Mouse (Mus musculus): ENCODE data around the gene Nxn. TPM values are rescaled to one million over a fixed set of nuclear protein-coding genes. Genes with fewer than 3 reads are reported as not detected.

The Nxn gene
- polyA plus RNA-seq, 1 experiment from 2014 or later, result 2.6 TPM

GRCm38 (mm10) chr11:76239750-76240149 is 159.2 kb downstream of the Nxn start:
- WGBS (ENCODE audit: insufficient replicate concordance), result 77% methylated on average over 2 of the region's 2 CpGs
- H3K4me1 ChIP-seq (ENCODE audit: control insufficient read depth, low read depth, low read length), result peaks cover 10% of the 10 kb centered on the region
- H3K36me3 ChIP-seq (ENCODE audit: control insufficient read depth, insufficient read depth), result peaks cover 4% of the 10 kb centered on the region
- no peaks in the 10 kb centered on the region for H3K9me3 ChIP-seq (replicated peaks; ENCODE audit: control insufficient read depth, low read length)
- H3K4me2 ChIP-seq (ENCODE audit: low read depth, low read length), result no peak overlapping the region
- H3K27ac ChIP-seq (ENCODE audit: low read length), result no peak overlapping the region
- no peak overlapping the region for H3K4me3 ChIP-seq (ENCODE audit: low read depth, low read length)
- ATAC-seq (ENCODE audit: low read depth), result no peak
- no peak overlapping the region for H3K9ac ChIP-seq (ENCODE audit: low read depth, low read length)
- no peaks in the 10 kb centered on the region for H3K27me3 ChIP-seq (ENCODE audit: control insufficient read depth, insufficient read depth, low read depth, low read length)

- 84% methylated on average over 3 of the region's 3 CpGs for WGBS (ENCODE audit: insufficient replicate concordance)
- Histone ChIP-seq H3K27ac (ENCODE audit: low read length) (no peak overlapping the region), H3K4me3 (ENCODE audit: low read depth, low read length) (no peak overlapping the region), H3K9ac (ENCODE audit: low read depth, low read length) (no peak overlapping the region), H3K9me3 (replicated peaks; ENCODE audit: control insufficient read depth, low read length) (no peaks in the 10 kb centered on the region), H3K4me1 (ENCODE audit: control insufficient read depth, low read depth, low read length) (no peaks in the 10 kb centered on the region), H3K4me2 (ENCODE audit: low read depth, low read length) (no peak overlapping the region), H3K27me3 (ENCODE audit: control insufficient read depth, insufficient read depth, low read depth, low read length) (no peaks in the 10 kb centered on the region), H3K36me3 (ENCODE audit: control insufficient read depth, insufficient read depth) (peaks cover 11% of the 10 kb centered on the region)
- no peak for ATAC-seq (ENCODE audit: low read depth)
Measured at GRCm38 (mm10) chr11:76236136-76236535, 162.8 kb downstream of the Nxn start.

DNA sequence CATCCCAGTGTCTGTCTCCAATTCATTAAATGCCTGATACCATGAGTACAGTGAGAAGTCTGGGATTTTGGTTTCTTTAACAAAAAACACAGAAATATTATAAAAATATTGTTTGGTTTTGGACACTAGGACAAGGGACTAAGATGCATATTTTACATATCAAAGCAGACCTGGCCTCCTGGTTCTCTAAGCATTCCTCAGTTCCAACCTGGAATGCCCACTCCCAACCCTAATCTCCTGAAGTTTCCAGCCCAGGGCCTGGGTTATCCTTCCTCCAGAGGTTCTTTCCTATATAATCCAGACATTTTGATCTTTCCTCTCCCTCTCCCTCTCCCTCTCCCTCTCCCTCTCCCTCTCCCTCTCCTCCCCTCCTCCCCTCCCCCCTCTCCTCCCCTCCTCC is 173.9 kb downstream of the Nxn start:
- H3K4me3 ChIP-seq (ENCODE audit: low read depth, low read length), result no peak overlapping the region
- H3K4me2 ChIP-seq (ENCODE audit: low read depth, low read length), result no peak overlapping the region
- no peak overlapping the region for H3K27ac ChIP-seq (ENCODE audit: low read length)
- H3K36me3 ChIP-seq (ENCODE audit: control insufficient read depth, insufficient read depth), result peaks cover 5% of the 10 kb centered on the region
- no peak for ATAC-seq (ENCODE audit: low read depth)
- H3K27me3 ChIP-seq (ENCODE audit: control insufficient read depth, insufficient read depth, low read depth, low read length), result no peaks in the 10 kb centered on the region
- no peaks in the 10 kb centered on the region for H3K9me3 ChIP-seq (replicated peaks; ENCODE audit: control insufficient read depth, low read length)
- no peak overlapping the region for H3K9ac ChIP-seq (ENCODE audit: low read depth, low read length)
- H3K4me1 ChIP-seq (ENCODE audit: control insufficient read depth, low read depth, low read length), result no peaks in the 10 kb centered on the region

DNA sequence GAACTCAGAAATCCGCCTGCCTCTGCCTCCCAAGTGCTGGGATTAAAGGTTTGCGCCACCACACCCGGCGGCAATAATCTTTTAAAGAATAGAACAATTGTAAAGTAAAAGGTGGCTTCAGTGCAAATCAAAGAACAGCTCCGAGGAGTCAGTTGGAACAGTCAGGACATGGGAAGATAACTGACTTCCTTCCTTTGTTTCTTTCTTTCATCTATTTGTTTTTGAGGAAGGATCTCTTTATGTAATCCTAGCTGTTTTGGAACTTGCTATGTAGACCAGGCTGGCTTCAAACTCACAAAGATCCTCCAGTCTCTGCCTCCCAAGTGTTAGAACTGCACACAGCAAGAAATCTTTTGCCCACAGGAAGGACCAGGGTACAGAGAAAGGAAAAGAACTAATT is 174.3 kb downstream of the Nxn start:
- H3K9me3 ChIP-seq (replicated peaks; ENCODE audit: control insufficient read depth, low read length), result no peaks in the 10 kb centered on the region
- peaks cover 5% of the 10 kb centered on the region for H3K36me3 ChIP-seq (ENCODE audit: control insufficient read depth, insufficient read depth)
- no peaks in the 10 kb centered on the region for H3K27me3 ChIP-seq (ENCODE audit: control insufficient read depth, insufficient read depth, low read depth, low read length)
- no peak overlapping the region for H3K9ac ChIP-seq (ENCODE audit: low read depth, low read length)
- no peak overlapping the region for H3K4me2 ChIP-seq (ENCODE audit: low read depth, low read length)
- no peak overlapping the region for H3K27ac ChIP-seq (ENCODE audit: low read length)
- no peak for ATAC-seq (ENCODE audit: low read depth)
- 87% methylated on average over 5 of the region's 5 CpGs for WGBS (ENCODE audit: insufficient replicate concordance)
- H3K4me3 ChIP-seq (ENCODE audit: low read depth, low read length), result no peak overlapping the region
- H3K4me1 ChIP-seq (ENCODE audit: control insufficient read depth, low read depth, low read length), result no peaks in the 10 kb centered on the region

- Histone ChIP-seq H3K4me3 (ENCODE audit: low read depth, low read length) (peak within 1 kb of the TSS; percentile 84), H3K4me2 (ENCODE audit: low read depth, low read length) (peak within 1 kb of the TSS; percentile 94), H3K9ac (ENCODE audit: low read depth, low read length) (peak within 1 kb of the TSS; percentile 88), H3K27ac (ENCODE audit: low read length) (peak within 1 kb of the TSS; percentile 67), H3K9me3 (replicated peaks; ENCODE audit: control insufficient read depth, low read length) (no peaks in the 10 kb centered on the region), H3K4me1 (ENCODE audit: control insufficient read depth, low read depth, low read length) (peaks cover 14% of the 10 kb centered on the region), H3K36me3 (ENCODE audit: control insufficient read depth, insufficient read depth) (peaks cover 6% of the 10 kb centered on the region), H3K27me3 (ENCODE audit: control insufficient read depth, insufficient read depth, low read depth, low read length) (no peaks in the 10 kb centered on the region)
- under 1% methylated on average over 35 of the region's 35 CpGs for WGBS (ENCODE audit: insufficient replicate concordance)
- peak; percentile 98 for ATAC-seq (ENCODE audit: low read depth)
Measured at GRCm38 (mm10) chr11:76217390-76217800, 181.5 kb downstream of the Nxn start, which contains the start of the genes Dbil5 and Gemin4. Gene Dbil5, plus strand, starts transcription at chr11:76217608. Gene Gemin4, minus strand, starts transcription at chr11:76217664.

DNA sequence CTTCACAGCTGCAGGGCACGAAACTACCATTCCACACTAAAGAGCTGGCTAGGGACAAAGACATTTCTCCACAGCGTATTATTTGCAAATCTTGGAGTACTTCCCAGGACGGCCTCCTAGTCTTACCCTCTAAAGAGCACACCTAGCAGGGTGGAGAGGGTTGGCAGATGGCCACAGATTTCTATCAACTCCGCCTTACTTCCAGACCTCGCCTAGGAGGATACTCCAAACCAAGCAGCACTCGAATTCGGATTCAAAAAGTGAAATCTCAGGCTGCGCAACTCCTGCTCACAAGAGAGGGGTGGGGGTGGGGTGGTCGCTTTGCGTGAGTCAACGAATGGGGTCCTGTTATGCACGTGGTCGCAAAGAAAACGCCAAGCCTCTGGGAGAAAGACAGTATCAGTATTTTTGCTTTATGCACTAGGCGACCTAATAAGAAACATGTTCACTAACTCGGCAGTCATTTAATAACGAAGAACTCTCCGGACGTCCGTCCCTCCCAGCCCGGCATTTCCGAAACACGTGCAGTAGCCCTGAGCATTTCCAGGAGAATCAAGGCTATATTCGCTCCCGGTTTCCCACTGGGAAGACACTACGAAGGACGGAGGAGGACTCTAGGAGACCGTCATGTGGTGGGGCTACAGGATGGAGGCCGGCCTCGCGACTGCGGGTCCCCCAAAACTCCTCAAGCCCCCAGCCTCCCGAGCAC is 182.1 kb downstream of the Nxn start:
- ATAC-seq (ENCODE audit: low read depth), result 0 out of 2 replicates have a peak, but pooled peaks have one; percentile 4
- peak overlapping the region; percentile 84 for H3K4me3 ChIP-seq (ENCODE audit: low read depth, low read length)
- H3K36me3 ChIP-seq (ENCODE audit: control insufficient read depth, insufficient read depth), result peaks cover 6% of the 10 kb centered on the region
- peak overlapping the region; percentile 88 for H3K9ac ChIP-seq (ENCODE audit: low read depth, low read length)
- H3K9me3 ChIP-seq (replicated peaks; ENCODE audit: control insufficient read depth, low read length), result no peaks in the 10 kb centered on the region
- WGBS (ENCODE audit: insufficient replicate concordance), result 2% methylated on average over 33 of the region's 33 CpGs
- H3K27me3 ChIP-seq (ENCODE audit: control insufficient read depth, insufficient read depth, low read depth, low read length), result no peaks in the 10 kb centered on the region
- H3K4me1 ChIP-seq (ENCODE audit: control insufficient read depth, low read depth, low read length), result peaks cover 14% of the 10 kb centered on the region
- peak overlapping the region; percentile 67 for H3K27ac ChIP-seq (ENCODE audit: low read length)
- peak overlapping the region; percentile 94 for H3K4me2 ChIP-seq (ENCODE audit: low read depth, low read length)

- Histone ChIP-seq H3K27me3 (ENCODE audit: control insufficient read depth, insufficient read depth, low read depth, low read length) (no peaks in the 10 kb centered on the region), H3K4me2 (ENCODE audit: low read depth, low read length) (peak overlapping the region; percentile 94), H3K4me3 (ENCODE audit: low read depth, low read length) (peak overlapping the region; percentile 84), H3K36me3 (ENCODE audit: control insufficient read depth, insufficient read depth) (peaks cover 5% of the 10 kb centered on the region), H3K9me3 (replicated peaks; ENCODE audit: control insufficient read depth, low read length) (no peaks in the 10 kb centered on the region), H3K9ac (ENCODE audit: low read depth, low read length) (no peak overlapping the region), H3K4me1 (ENCODE audit: control insufficient read depth, low read depth, low read length) (peaks cover 14% of the 10 kb centered on the region), H3K27ac (ENCODE audit: low read length) (no peak overlapping the region; the same call in 1 of the 2 replicates)
- 77% methylated on average over 5 of the region's 5 CpGs for WGBS (ENCODE audit: insufficient replicate concordance)
- no peak for ATAC-seq (ENCODE audit: low read depth)
Measured at GRCm38 (mm10) chr11:76216049-76216540, 182.8 kb downstream of the Nxn start.

- no peak for ATAC-seq (ENCODE audit: low read depth)
- Histone ChIP-seq H3K9ac (ENCODE audit: low read depth, low read length) (no peak overlapping the region), H3K27ac (ENCODE audit: low read length) (no peak overlapping the region), H3K4me2 (ENCODE audit: low read depth, low read length) (no peak overlapping the region), H3K9me3 (replicated peaks; ENCODE audit: control insufficient read depth, low read length) (no peaks in the 10 kb centered on the region), H3K27me3 (ENCODE audit: control insufficient read depth, insufficient read depth, low read depth, low read length) (no peaks in the 10 kb centered on the region), H3K4me3 (ENCODE audit: low read depth, low read length) (no peak overlapping the region), H3K4me1 (ENCODE audit: control insufficient read depth, low read depth, low read length) (peaks cover 14% of the 10 kb centered on the region), H3K36me3 (ENCODE audit: control insufficient read depth, insufficient read depth) (peaks cover 3% of the 10 kb centered on the region)
- 72% methylated on average over 2 of the region's 2 CpGs for WGBS (ENCODE audit: insufficient replicate concordance)
Measured at GRCm38 (mm10) chr11:76215011-76215410, 183.9 kb downstream of the Nxn start.

DNA sequence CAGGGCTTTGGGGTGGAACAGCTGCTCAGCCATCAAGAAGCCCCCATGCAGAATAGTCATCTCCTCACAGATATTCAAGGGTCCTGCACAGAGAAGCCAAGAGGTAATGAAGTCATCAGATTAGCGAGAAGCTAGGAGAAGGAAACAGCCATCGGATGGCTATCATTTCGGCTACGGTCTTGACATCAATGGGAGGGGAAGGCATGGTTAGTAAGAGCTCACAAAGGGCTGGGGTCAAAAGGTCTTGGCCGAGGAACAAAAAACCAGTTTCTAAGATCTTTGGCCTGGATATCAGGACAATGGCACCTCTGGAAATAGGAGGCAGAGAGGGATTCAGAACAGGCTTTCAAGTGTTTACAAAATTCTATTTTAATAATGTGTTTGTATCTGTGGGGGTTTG is 185.1 kb downstream of the Nxn start:
- Histone ChIP-seq H3K9ac (ENCODE audit: low read depth, low read length) (no peak overlapping the region), H3K27ac (ENCODE audit: low read length) (no peak overlapping the region), H3K4me2 (ENCODE audit: low read depth, low read length) (no peak overlapping the region), H3K4me3 (ENCODE audit: low read depth, low read length) (no peak overlapping the region), H3K9me3 (replicated peaks; ENCODE audit: control insufficient read depth, low read length) (no peaks in the 10 kb centered on the region), H3K27me3 (ENCODE audit: control insufficient read depth, insufficient read depth, low read depth, low read length) (no peaks in the 10 kb centered on the region), H3K36me3 (ENCODE audit: control insufficient read depth, insufficient read depth) (peaks cover 3% of the 10 kb centered on the region), H3K4me1 (ENCODE audit: control insufficient read depth, low read depth, low read length) (peaks cover 14% of the 10 kb centered on the region)
- no peak for ATAC-seq (ENCODE audit: low read depth)
- 85% methylated on average over 5 of the region's 5 CpGs for WGBS (ENCODE audit: insufficient replicate concordance)
